9 mouse cellular contexts compared by ENCODE assay signal in genomic region chr9:35115804-35116203, GRCm38 (mm10). TPM values are rescaled to one million over a fixed set of nuclear protein-coding genes. Genes with fewer than 3 reads are reported as not detected.
DNase-seq lines count a peak whose midpoint lies in the region; ATAC-seq and TF ChIP-seq lines count a peak whose summit lies in the region.
"Had no signal": no experiment of that assay in that cellular context is flagged by ENCODE, and none has a peak within 500 bp of the region (broad histone marks: within the 10 kb centered on the region; RNA-seq: fewer than 3 reads in every experiment).

No protein-coding gene starts in this region.

- H3K4me1 ChIP-seq in heart, embryonic 16.5 days (ENCODE audit: control insufficient read depth, insufficient read depth, low read length): peaks cover 36% of the 10 kb centered on the region
- peaks cover 88% of the 10 kb centered on the region for H3K4me1 ChIP-seq in G1E (ENCODE audit: insufficient read depth, low read depth, low read length)
- H3K4me1 ChIP-seq in hindbrain, embryonic 12.5 days: peaks cover 33% of the 10 kb centered on the region
- H3K4me1 ChIP-seq in midbrain, embryonic 14.5 days (ENCODE audit: control insufficient read depth, insufficient read depth, low read length): peaks cover 17% of the 10 kb centered on the region

- DNase-seq in heart, postnatal 10 days: no peak
- DNase-seq in G1E (ENCODE audit: low spot score): no peak
- DNase-seq in midbrain, embryonic 14.5 days: peak; percentile 10
- no peak for DNase-seq in left cerebral cortex, postnatal 14 days (ENCODE audit: low spot score in 2 of 2)
- no peak for DNase-seq in thymus, postnatal 10 days (ENCODE audit: low spot score in 2 of 2)
- DNase-seq in urinary bladder, postnatal 4 days (ENCODE audit: low spot score in 2 of 2): no peak
- DNase-seq: gastrocnemius, postnatal 14 days had no signal

- no peaks in the 10 kb centered on the region for H3K9me3 ChIP-seq in heart, embryonic 16.5 days (replicated peaks; ENCODE audit: control insufficient read depth, low read length)
- no peaks in the 10 kb centered on the region; the same call in 1 of the 2 replicates for H3K9me3 ChIP-seq in G1E (replicated peaks)
- no peaks in the 10 kb centered on the region for H3K9me3 ChIP-seq in hindbrain, embryonic 12.5 days (replicated peaks)
- H3K9me3 ChIP-seq in midbrain, embryonic 14.5 days (ENCODE audit: control insufficient read depth, low read length): no peaks in the 10 kb centered on the region

- TF ChIP-seq CTCF in G1E (IDR thresholded peaks at IDR 0.05; ENCODE audit: low read depth, low read length): no peak

- H3K4me2 ChIP-seq in heart, embryonic 16.5 days (ENCODE audit: low read depth, low read length): peak overlapping the region; percentile 89
- H3K4me2 ChIP-seq in hindbrain, embryonic 12.5 days (replicated peaks): peak overlapping the region; percentile 80
- peak overlapping the region; percentile 75 for H3K4me2 ChIP-seq in midbrain, embryonic 14.5 days (ENCODE audit: low read length)

- no peaks in the 10 kb centered on the region for H3K27me3 ChIP-seq in heart, embryonic 16.5 days (ENCODE audit: control insufficient read depth, insufficient read depth, low read length)
- H3K27me3 ChIP-seq in G1E (ENCODE audit: insufficient read depth, low read length): no peaks in the 10 kb centered on the region
- H3K27me3 ChIP-seq in hindbrain, embryonic 12.5 days: peaks cover 3% of the 10 kb centered on the region; the same call in 1 of the 2 replicates
- no peaks in the 10 kb centered on the region for H3K27me3 ChIP-seq in midbrain, embryonic 14.5 days (ENCODE audit: control insufficient read depth, insufficient read depth, low read length)

- peak overlapping the region; percentile 92 for H3K27ac ChIP-seq in heart, embryonic 16.5 days (ENCODE audit: low read length)
- H3K27ac ChIP-seq in hindbrain, embryonic 12.5 days: no peak overlapping the region
- H3K27ac ChIP-seq in midbrain, embryonic 14.5 days (replicated peaks; ENCODE audit: low read depth, low read length): no peak overlapping the region

- peak overlapping the region; percentile 87 for H3K9ac ChIP-seq in heart, embryonic 16.5 days (ENCODE audit: low read length)
- H3K9ac ChIP-seq in hindbrain, embryonic 12.5 days: peak overlapping the region; percentile 78; the same call in 1 of the 2 replicates
- no peak overlapping the region for H3K9ac ChIP-seq in midbrain, embryonic 14.5 days (replicated peaks; ENCODE audit: low read length)

- 24% methylated on average over 4 of the region's 4 CpGs for WGBS in heart, embryonic 16.5 days
- WGBS in hindbrain, embryonic 12.5 days: 54% methylated on average over 4 of the region's 4 CpGs
- WGBS in midbrain, embryonic 14.5 days: 51% methylated on average over 4 of the region's 4 CpGs

- H3K36me3 ChIP-seq in heart, embryonic 16.5 days (ENCODE audit: control insufficient read depth, insufficient read depth): no peaks in the 10 kb centered on the region
- peaks cover 67% of the 10 kb centered on the region for H3K36me3 ChIP-seq in G1E (replicated peaks)
- H3K36me3 ChIP-seq in hindbrain, embryonic 12.5 days: no peaks in the 10 kb centered on the region
- H3K36me3 ChIP-seq in midbrain, embryonic 14.5 days (ENCODE audit: control insufficient read depth, insufficient read depth, low read length): no peaks in the 10 kb centered on the region

- intact Hi-C loops in heart, postnatal 10 days (cut with DNase I): loop anchor here (2.0 kb wide), 2 partner anchors 51 to 77 kb away; no protein-coding TSS in a partner anchor
- intact Hi-C loops in left cerebral cortex, postnatal 14 days (cut with DNase I): loop anchor here (2.0 to 5.0 kb wide), 2 partner anchors 41 to 84 kb away; no protein-coding TSS in a partner anchor

- ATAC-seq in heart, embryonic 16.5 days (replicated peaks; ENCODE audit: extremely low read depth, insufficient read depth, low FRiP score): no peak
- ATAC-seq in G1E (ENCODE audit: extremely low read depth, insufficient number of reproducible peaks, low FRiP score, poor library complexity, severe bottlenecking): no peak
- no peak for ATAC-seq in hindbrain, embryonic 12.5 days (ENCODE audit: low FRiP score)
- ATAC-seq in midbrain, embryonic 14.5 days (ENCODE audit: low FRiP score, low TSS enrichment): no peak

- H3K4me3 ChIP-seq in heart, embryonic 16.5 days (ENCODE audit: low read length): peak overlapping the region; percentile 76
- H3K4me3 ChIP-seq in G1E (ENCODE audit: low read depth, low read length): peak overlapping the region; percentile 87
- peak overlapping the region; percentile 73 for H3K4me3 ChIP-seq in hindbrain, embryonic 12.5 days
- H3K4me3 ChIP-seq in midbrain, embryonic 14.5 days (replicated peaks; ENCODE audit: low read depth, low read length): peak overlapping the region; percentile 67

RNA-seq across cellular contexts. Expression of gene St3gal4, which starts 3.3 kb away (rescaled TPM):
- 25.8 and 26.4 TPM in 2 replicates for polyA plus RNA-seq in heart, embryonic 16.5 days (2015; fragmentation: Nextera tagmentation; extraction: Ambion mirVana)
- 10 to 100 TPM; 33.9 to 43.2 TPM for total RNA-seq in heart, postnatal 10 days (2021)
- total RNA-seq in G1E (2014; fragmentation: Nextera tagmentation): 10.6 and 21.8 TPM in 2 replicates
- 19.6 and 24.4 TPM in 2 replicates for total RNA-seq in G1E (2017)
- polyA plus RNA-seq in G1E (2012): 26.1 and 29.0 TPM in 2 replicates
- polyA plus RNA-seq in hindbrain, embryonic 12.5 days (2016; fragmentation: Nextera tagmentation; extraction: Ambion mirVana): 15.6 and 18.5 TPM in 2 replicates
- 11.1 and 12.5 TPM in 2 replicates for polyA plus RNA-seq in midbrain, embryonic 14.5 days (2014; fragmentation: Nextera tagmentation; extraction: Ambion mirVana)
- 10 to 100 TPM; 28.2 to 29.9 TPM for total RNA-seq in left cerebral cortex, postnatal 14 days (2021)
